Mouse (Mus musculus) neural tube, embryonic 14.5 days (tissue): ENCODE results near the gene Hs1bp3. TPM values are rescaled to one million over a fixed set of nuclear protein-coding genes. Genes with fewer than 3 reads are reported as not detected.

Experiments used
- ATAC-seq: fragments of 200-750 bp; cut with Nextera tagmentation; 2 replicates; pipeline ENCODE4 v1.8.0; 2017; ENCODE audit warnings: low read depth, mild to moderate bottlenecking, moderate TSS enrichment, moderate library complexity
- H3K27ac ChIP-seq: fragments of 300-500 bp; sonication (generic); 2 replicates; pipeline ENCODE4 v1.5.1; 2014; ENCODE audit warnings: low read depth, mild to moderate bottlenecking, control low read depth, low read length, moderate library complexity, mixed read lengths
- H3K27me3 ChIP-seq: fragments of 300-500 bp; sonication (generic); 2 replicates; pipeline ENCODE4 v1.6.1; 2014; ENCODE audit warnings: low read length; ENCODE audit not compliant: control insufficient read depth, insufficient read depth
- H3K36me3 ChIP-seq: fragments of 300-500 bp; sonication (generic); 2 replicates; pipeline ENCODE4 v1.6.1; 2014; ENCODE audit warnings: low read length, mixed read lengths; ENCODE audit not compliant: control insufficient read depth, insufficient read depth
- H3K4me1 ChIP-seq: fragments of 300-500 bp; sonication (generic); 2 replicates; pipeline ENCODE4 v1.6.1; 2014; ENCODE audit warnings: low read length; ENCODE audit not compliant: control insufficient read depth, insufficient read depth
- H3K4me2 ChIP-seq: fragments of 300-500 bp; sonication (generic); 2 replicates; pipeline ENCODE4 v1.6.1; 2014; ENCODE audit warnings: mild to moderate bottlenecking, low read depth, low read length, control low read depth
- H3K4me3 ChIP-seq: fragments of 300-500 bp; sonication (generic); 2 replicates; pipeline ENCODE4 v1.5.1; 2014; ENCODE audit warnings: low read depth, low read length, control low read depth, mixed read lengths
- H3K9ac ChIP-seq: fragments of 300-500 bp; sonication (generic); replicated peaks from 2 replicates; pipeline ENCODE4 v1.6.1; 2014; ENCODE audit warnings: low read depth, mild to moderate bottlenecking, control low read depth, low read length, mixed read lengths
- H3K9me3 ChIP-seq: fragments of 300-500 bp; sonication (generic); 2 replicates; pipeline ENCODE4 v1.6.1; 2016; ENCODE audit warnings: low read length; ENCODE audit not compliant: control insufficient read depth
- WGBS: fragments of 180-500 bp; shearing (Covaris S2); extraction: QIAGEN DNeasy Blood & Tissue Kit; methylation state at CpG from one replicate; pipeline ENCODE4 v1.1.7; 2014; 5-methylcytosine and 5-hydroxymethylcytosine counted together
- polyA plus RNA-seq: library from polyadenylated mRNA; unstranded; fragments of >200 nt; fragmentation: Nextera tagmentation; extraction: Ambion mirVana; gene quantifications from 2 replicates; pipeline ENCODE4 v1.2.1, GENCODE M21; 2014

Hs1bp3 gene
- polyA plus RNA-seq, 1 experiment from 2014 or later, result 6.2 TPM

DNA sequence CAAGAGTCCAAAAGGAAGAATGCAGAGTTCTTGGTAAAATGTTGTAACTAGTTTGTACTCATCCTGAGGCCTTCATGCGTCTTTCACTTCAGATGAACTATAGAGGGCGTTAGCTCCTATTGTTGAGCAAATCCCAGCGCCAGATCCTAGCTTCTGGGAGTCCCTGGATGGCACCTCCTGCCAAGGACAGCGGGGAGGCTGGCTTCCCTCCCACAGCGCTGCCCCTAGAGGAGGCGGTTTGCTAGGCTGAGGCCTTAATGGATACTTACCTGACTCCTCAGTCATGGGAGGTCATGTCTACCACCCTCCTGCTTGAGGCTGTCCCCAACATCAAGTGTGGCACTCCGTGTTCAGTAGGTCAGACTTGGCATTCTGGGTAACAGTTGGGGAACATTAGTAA lies 16.0 kb downstream of the Hs1bp3 start:
- Histone ChIP-seq H3K27me3 (no peaks in the 10 kb centered on the region), H3K4me3 (no peak overlapping the region), H3K27ac (no peak overlapping the region), H3K4me2 (no peak overlapping the region), H3K9me3 (no peaks in the 10 kb centered on the region), H3K4me1 (peaks cover 7% of the 10 kb centered on the region), H3K36me3 (no peaks in the 10 kb centered on the region), H3K9ac (no peak overlapping the region)
- ATAC-seq, result no peak
- 93% methylated on average over 7 of the region's 7 CpGs for WGBS

DNA sequence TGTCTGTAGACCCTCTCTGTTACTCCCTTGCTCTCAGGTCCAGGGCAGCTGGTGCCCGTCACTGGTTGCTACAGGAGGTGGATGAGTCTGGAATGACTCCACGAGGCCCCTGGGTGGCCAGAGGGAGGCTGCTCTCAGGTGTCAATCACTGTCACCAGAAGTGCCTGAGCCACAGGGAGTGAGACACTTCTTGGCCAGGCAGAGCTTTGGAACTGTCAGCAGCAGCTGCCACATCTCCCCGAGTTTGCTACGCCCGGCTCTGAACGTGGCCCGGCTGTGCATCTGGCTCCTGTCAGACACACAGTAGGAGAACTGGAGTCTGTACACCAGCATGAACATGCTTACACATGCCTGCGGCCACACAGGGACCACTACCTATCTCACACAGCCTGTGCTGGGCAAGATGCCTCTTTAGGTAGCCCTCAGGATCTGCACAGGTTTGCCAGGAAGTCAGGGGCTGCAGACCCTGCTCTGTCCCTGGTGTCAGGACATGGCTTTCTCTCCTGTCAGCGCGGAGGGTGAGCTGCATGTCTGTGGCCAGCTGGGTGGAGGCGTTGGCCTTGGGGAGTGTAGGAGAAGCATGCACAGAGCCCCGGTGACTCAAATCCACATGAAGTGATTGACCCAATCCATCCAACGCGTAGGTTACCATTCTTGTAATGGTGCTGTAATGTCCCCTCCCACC lies 18.4 kb downstream of the Hs1bp3 start:
- Histone ChIP-seq H3K27ac (no peak overlapping the region), H3K36me3 (no peaks in the 10 kb centered on the region), H3K4me2 (no peak overlapping the region), H3K27me3 (no peaks in the 10 kb centered on the region), H3K9me3 (no peaks in the 10 kb centered on the region), H3K4me3 (no peak overlapping the region), H3K9ac (0 out of 2 replicates have a peak overlapping the region, but pooled peaks have one; percentile 0), H3K4me1 (peaks cover 7% of the 10 kb centered on the region)
- no peak for ATAC-seq
- WGBS, result 60% methylated on average over 14 of the region's 14 CpGs

DNA sequence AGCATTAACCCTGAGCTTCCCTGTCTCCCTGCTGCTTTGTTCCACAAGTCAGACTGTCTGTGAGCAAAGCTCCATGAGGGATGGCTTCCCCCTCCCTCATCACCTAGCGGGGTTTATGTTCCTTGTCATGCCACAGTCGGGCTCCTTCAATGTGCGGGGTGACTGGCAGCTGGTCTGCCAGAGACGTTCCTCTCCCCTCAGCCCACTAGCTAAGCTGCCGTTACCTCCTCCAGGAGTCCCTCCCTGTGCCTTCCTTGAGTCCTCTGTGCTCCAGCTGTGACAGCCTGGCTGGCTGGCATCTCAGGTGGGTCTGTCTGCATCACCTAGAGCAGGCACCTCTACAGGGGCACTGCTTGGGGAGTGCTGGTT lies 18.9 kb downstream of the Hs1bp3 start:
- ATAC-seq, result peak; percentile 4; the same call in 1 of the 2 replicates
- peaks cover 4% of the 10 kb centered on the region for H3K4me1 ChIP-seq
- no peaks in the 10 kb centered on the region for H3K36me3 ChIP-seq
- H3K27ac ChIP-seq, result no peak overlapping the region
- 29% methylated on average over 5 of the region's 5 CpGs for WGBS
- H3K4me2 ChIP-seq, result no peak overlapping the region
- H3K9ac ChIP-seq, result 0 out of 2 replicates have a peak overlapping the region, but pooled peaks have one; percentile 0
- no peaks in the 10 kb centered on the region for H3K27me3 ChIP-seq
- no peaks in the 10 kb centered on the region for H3K9me3 ChIP-seq
- H3K4me3 ChIP-seq, result no peak overlapping the region

DNA sequence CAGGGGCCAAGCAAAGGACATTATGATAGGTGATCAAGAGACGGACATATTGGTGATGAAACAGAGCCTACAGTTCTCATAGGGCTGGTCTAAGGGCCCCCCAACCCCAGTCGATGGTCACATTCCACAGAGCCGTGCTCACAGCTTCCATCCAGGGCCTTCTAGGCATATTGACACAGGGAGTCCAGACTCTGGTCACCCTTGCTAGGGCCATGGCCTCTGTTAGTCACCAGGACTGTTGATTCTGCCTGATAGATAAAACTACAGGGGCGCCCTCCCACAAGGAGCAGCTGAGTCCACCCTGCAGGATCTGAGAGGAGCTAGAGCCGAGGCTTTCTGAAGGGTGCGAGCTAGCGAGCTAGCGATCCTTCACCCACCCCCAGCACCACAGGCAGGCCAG lies 20.4 kb downstream of the Hs1bp3 start:
- no peak for ATAC-seq
- Histone ChIP-seq H3K9ac (no peak overlapping the region), H3K4me3 (no peak overlapping the region), H3K9me3 (no peaks in the 10 kb centered on the region), H3K36me3 (peaks cover 5% of the 10 kb centered on the region; the same call in 1 of the 2 replicates), H3K27me3 (no peaks in the 10 kb centered on the region), H3K27ac (no peak overlapping the region), H3K4me1 (no peaks in the 10 kb centered on the region), H3K4me2 (no peak overlapping the region)
- WGBS, result 80% methylated on average over 8 of the region's 8 CpGs

DNA sequence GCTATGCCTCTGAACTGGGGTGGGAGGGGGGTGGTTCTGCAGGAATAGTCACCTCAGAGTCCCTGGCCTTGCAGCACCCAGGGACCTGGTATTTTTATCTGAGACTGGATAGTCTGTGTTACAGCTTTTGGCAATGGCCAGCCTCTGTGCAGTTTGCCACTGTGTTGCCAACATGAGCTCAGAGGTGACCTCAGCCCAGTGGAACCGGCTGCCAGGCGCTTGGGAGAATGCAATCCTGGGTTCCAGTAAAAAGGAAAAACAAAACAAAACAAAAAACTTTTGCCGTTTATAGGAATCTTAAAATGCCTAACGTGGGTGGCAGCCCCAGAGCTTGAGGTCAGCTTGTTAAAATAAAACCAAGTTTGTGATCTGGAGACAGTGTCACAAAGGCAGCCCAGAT lies 21.0 kb downstream of the Hs1bp3 start:
- no peak overlapping the region for H3K9ac ChIP-seq
- WGBS, result 91% methylated on average over 4 of the region's 4 CpGs
- H3K27me3 ChIP-seq, result no peaks in the 10 kb centered on the region
- ATAC-seq, result no peak
- 0 out of 2 replicates have a peak, but pooled peaks cover 2% of the 10 kb centered on the region for H3K4me1 ChIP-seq
- no peak overlapping the region for H3K4me2 ChIP-seq
- peaks cover 5% of the 10 kb centered on the region; the same call in 1 of the 2 replicates for H3K36me3 ChIP-seq
- no peaks in the 10 kb centered on the region for H3K9me3 ChIP-seq
- no peak overlapping the region for H3K4me3 ChIP-seq
- no peak overlapping the region for H3K27ac ChIP-seq

DNA sequence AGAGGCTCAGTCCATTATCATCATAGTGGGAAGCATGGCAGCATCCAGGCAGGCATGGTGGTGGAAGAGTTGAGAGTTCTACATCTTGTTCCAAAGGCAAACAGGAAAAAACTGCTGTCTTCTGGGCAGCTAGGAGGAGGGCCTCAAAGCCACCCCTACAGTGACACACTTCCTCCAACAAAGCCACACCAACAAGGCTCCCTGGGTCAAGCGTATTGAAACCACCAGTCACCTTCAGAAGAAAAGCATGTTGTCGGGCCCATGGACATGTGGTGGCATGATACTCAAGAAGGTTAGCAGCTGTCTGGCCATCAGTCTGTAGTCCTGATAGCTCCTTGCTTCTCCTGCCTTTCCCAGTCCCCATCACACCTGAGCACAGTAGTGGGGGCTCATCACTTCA lies 22.3 kb downstream of the Hs1bp3 start:
- Histone ChIP-seq H3K9me3 (no peaks in the 10 kb centered on the region), H3K27ac (no peak overlapping the region), H3K4me3 (no peak overlapping the region), H3K4me2 (no peak overlapping the region), H3K4me1 (0 out of 2 replicates have a peak, but pooled peaks cover 2% of the 10 kb centered on the region), H3K9ac (no peak overlapping the region), H3K27me3 (no peaks in the 10 kb centered on the region), H3K36me3 (peaks cover 5% of the 10 kb centered on the region; the same call in 1 of the 2 replicates)
- ATAC-seq, result no peak
- WGBS, result 94% methylated on average over 2 of the region's 2 CpGs

DNA sequence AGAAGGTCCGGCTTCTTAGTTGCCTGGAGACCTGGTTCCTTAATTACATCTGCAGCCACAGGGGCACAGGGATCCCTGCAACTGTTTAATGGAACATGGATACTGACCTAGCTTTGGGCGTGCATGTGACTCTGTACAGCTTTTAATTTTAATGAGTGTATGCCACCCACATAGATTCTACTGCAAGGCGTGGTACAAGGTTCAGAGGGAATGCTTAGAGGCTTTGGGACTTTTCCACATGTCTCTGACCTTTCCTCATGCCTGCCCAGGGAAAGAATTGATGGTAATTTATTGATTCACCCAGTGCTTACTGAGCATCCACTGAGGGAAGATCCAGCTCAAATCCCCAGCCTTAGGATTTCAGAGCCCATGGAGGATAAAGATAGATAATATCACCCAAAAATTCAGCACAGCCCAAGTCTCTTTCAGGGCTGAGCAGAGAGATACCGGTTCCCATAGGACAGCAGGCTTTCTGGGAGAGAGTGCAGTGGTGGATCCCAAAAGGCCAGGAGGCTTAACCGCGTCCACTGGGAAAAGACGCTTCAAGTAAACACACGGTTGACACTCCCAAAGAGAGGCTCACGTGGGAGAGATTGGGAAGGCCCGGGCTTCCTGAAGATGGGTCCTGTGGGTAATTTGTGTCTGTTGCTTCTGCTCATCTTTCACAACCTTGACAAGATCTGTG lies 23.5 kb downstream of the Hs1bp3 start:
- Histone ChIP-seq H3K9me3 (no peaks in the 10 kb centered on the region), H3K9ac (no peak overlapping the region), H3K4me2 (no peak overlapping the region), H3K27ac (no peak overlapping the region), H3K36me3 (peaks cover 5% of the 10 kb centered on the region), H3K4me1 (0 out of 2 replicates have a peak, but pooled peaks cover 2% of the 10 kb centered on the region), H3K27me3 (no peaks in the 10 kb centered on the region), H3K4me3 (no peak overlapping the region)
- WGBS, result 84% methylated on average over 10 of the region's 10 CpGs
- ATAC-seq, result no peak

DNA sequence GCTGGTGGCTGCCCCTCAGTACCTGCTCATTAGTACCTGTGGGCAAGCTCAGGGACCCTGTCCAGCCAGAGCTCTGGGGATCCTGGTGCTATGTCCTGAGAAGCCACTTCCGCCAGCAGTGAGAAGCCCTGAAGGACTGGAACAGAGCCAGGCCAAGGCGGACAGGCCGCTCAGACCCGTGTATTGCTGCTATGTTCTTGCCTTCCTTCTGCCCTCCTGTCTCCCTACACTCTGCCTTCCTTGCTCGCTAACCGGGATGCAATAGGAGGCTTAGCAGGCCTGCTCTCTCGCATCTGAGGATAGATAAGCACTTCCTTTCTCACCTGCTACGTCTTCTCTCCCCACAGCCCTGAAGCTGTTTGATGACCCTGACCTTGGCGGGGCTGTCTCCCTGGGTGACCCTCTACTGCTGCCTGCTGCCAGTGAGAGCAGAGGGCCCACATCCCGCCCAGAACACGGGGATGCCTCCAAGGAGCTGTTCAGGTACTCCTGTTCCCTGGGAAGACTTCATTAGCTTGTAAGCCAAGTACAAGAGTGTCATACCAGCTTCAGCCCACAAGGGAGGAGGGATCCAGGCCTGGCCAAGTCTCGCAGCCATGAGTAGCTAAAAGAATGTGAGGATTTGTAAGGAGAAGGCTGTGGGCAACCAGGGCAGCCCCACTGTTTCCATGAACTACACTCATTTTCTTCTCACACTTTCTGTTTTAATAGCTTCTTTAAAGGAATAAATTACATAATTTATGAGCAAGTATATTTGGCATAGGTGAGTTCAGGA lies 24.2 kb downstream of the Hs1bp3 start:
- H3K4me3 ChIP-seq, result no peak overlapping the region
- no peaks in the 10 kb centered on the region for H3K9me3 ChIP-seq
- no peak overlapping the region; the same call in 1 of the 2 replicates for H3K27ac ChIP-seq
- H3K27me3 ChIP-seq, result no peaks in the 10 kb centered on the region
- 0 out of 2 replicates have a peak, but pooled peaks cover 2% of the 10 kb centered on the region for H3K4me1 ChIP-seq
- 79% methylated on average over 12 of the region's 12 CpGs for WGBS
- no peak overlapping the region for H3K9ac ChIP-seq
- ATAC-seq, result no peak
- no peak overlapping the region for H3K4me2 ChIP-seq
- peaks cover 11% of the 10 kb centered on the region for H3K36me3 ChIP-seq
